Mouse (Mus musculus) kidney, adult 2 months (tissue): Measurements from ENCODE around the gene Capn10. TPM values are rescaled to one million over a fixed set of nuclear protein-coding genes. Genes with fewer than 3 reads are reported as not detected.

Experiments used
- DNase-seq: peaks from one replicate; pipeline ENCODE4 v3.0.0; 2021
- H3K27ac ChIP-seq: fragments of 200-500 bp; 2 replicates; pipeline ENCODE4 v1.5.1; 2012; ENCODE audit warnings: low read depth, low read length, control low read depth, inconsistent platforms; ENCODE audit not compliant: insufficient read depth
- H3K27me3 ChIP-seq: fragments of 200-500 bp; replicated peaks from 2 replicates; pipeline ENCODE4 v1.6.1; 2012; ENCODE audit warnings: mild to moderate bottlenecking, moderate library complexity, low read length, inconsistent platforms; ENCODE audit not compliant: control insufficient read depth, insufficient read depth
- H3K36me3 ChIP-seq: fragments of 200-500 bp; 2 replicates; pipeline ENCODE4 v1.6.1; 2012; ENCODE audit warnings: mild to moderate bottlenecking, moderate library complexity, low read length, inconsistent platforms; ENCODE audit not compliant: control insufficient read depth, insufficient read depth
- H3K4me1 ChIP-seq: fragments of 200-500 bp; 2 replicates; pipeline ENCODE4 v1.6.1; 2011; ENCODE audit warnings: low read length; ENCODE audit not compliant: control insufficient read depth, insufficient read depth
- H3K4me3 ChIP-seq: fragments of 200-500 bp; 2 replicates; pipeline ENCODE4 v1.5.1; 2011; ENCODE audit warnings: mild to moderate bottlenecking, low read depth, low read length, control low read depth; ENCODE audit not compliant: insufficient read depth
- CTCF ChIP-seq: fragments of 200-500 bp; conservative IDR thresholded peaks from 2 replicates; pipeline ENCODE4 v1.5.1; 2011; ENCODE audit warnings: low read depth, mild to moderate bottlenecking, control low read depth, low read length, moderate library complexity, mixed read lengths; ENCODE audit not compliant: insufficient read depth, insufficient read length
- POLR2A ChIP-seq: fragments of 200-500 bp; IDR thresholded peaks from one replicate; pipeline ENCODE4 v1.6.1; 2011; ENCODE audit warnings: low read depth, low read length, control low read depth
- WGBS: fragments of 180-500 bp; shearing (Covaris S2); methylation state at CpG from one replicate; pipeline ENCODE4 v1.1.7; 2018; 5-methylcytosine and 5-hydroxymethylcytosine counted together
- polyA plus RNA-seq: library from polyadenylated mRNA; depleted of rRNA; stranded (reverse); fragments of >200 nt; gene quantifications from 2 replicates; pipeline ENCODE4 v1.2.3, GENCODE M21; 2012; rRNA removed

Capn10 gene
- 38.9 and 46.2 TPM in 2 replicates for polyA plus RNA-seq

- Histone ChIP-seq H3K36me3 (no peaks in the 10 kb centered on the region), H3K27ac (peak within 1 kb of the TSS; percentile 84), H3K4me1 (peaks cover 14% of the 10 kb centered on the region; the same call in 1 of the 2 replicates), H3K4me3 (peak within 1 kb of the TSS; percentile 53), H3K27me3 (no peaks in the 10 kb centered on the region)
- peak; percentile 98 for DNase-seq
- under 1% methylated on average over 45 of the region's 45 CpGs for WGBS
- TF ChIP-seq POLR2A (peak; percentile 77), CTCF (0 out of 2 replicates have a peak, but pooled peaks have one; percentile 1)
Measured at GRCm38 (mm10) chr1:92934182-92934827, at the start of gene Capn10. Gene Capn10, plus strand, starts transcription at chr1:92934376.

- WGBS = 59% methylated on average over 7 of the region's 7 CpGs
- no peak overlapping the region for H3K4me3 ChIP-seq
- DNase-seq = no peak
Measured at GRCm38 (mm10) chr1:92888901-92889655, 45.1 kb upstream of the Capn10 start.

GRCm38 (mm10) chr1:92892791-92893190 is 41.4 kb upstream of the Capn10 start:
- 74% methylated on average over 3 of the region's 3 CpGs for WGBS
- H3K36me3 ChIP-seq = no peaks in the 10 kb centered on the region
- no peak overlapping the region for H3K4me3 ChIP-seq
- H3K4me1 ChIP-seq = no peaks in the 10 kb centered on the region
- TF ChIP-seq CTCF (no peak), POLR2A (no peak)
- no peak overlapping the region for H3K27ac ChIP-seq
- no peaks in the 10 kb centered on the region for H3K27me3 ChIP-seq
- no peak for DNase-seq

More at GRCm38 (mm10) chr1:92888901-92889655, 45.1 kb upstream of the Capn10 start:
- H3K4me1 ChIP-seq = no peaks in the 10 kb centered on the region
- TF ChIP-seq CTCF (no peak), POLR2A (no peak)
- no peaks in the 10 kb centered on the region for H3K27me3 ChIP-seq
- H3K36me3 ChIP-seq = no peaks in the 10 kb centered on the region
- no peak overlapping the region for H3K27ac ChIP-seq

- TF ChIP-seq CTCF (no peak), POLR2A (no peak)
- 71% methylated on average over 3 of the region's 3 CpGs for WGBS
Measured at GRCm38 (mm10) chr1:92893896-92894295, 40.3 kb upstream of the Capn10 start.

GRCm38 (mm10) chr1:92895089-92895488 is 39.1 kb upstream of the Capn10 start:
- no peak overlapping the region for H3K4me3 ChIP-seq
- H3K27ac ChIP-seq = no peak overlapping the region
- no peaks in the 10 kb centered on the region for H3K4me1 ChIP-seq
- TF ChIP-seq POLR2A = no peak
- TF ChIP-seq CTCF = peak; percentile 88
- no peaks in the 10 kb centered on the region for H3K36me3 ChIP-seq
- WGBS = 17% methylated on average over 3 of the region's 3 CpGs
- peak; percentile 75 for DNase-seq
- H3K27me3 ChIP-seq = no peaks in the 10 kb centered on the region

More at GRCm38 (mm10) chr1:92893896-92894295, 40.3 kb upstream of the Capn10 start:
- H3K27ac ChIP-seq = no peak overlapping the region
- no peak for DNase-seq
- no peaks in the 10 kb centered on the region for H3K4me1 ChIP-seq
- H3K36me3 ChIP-seq = no peaks in the 10 kb centered on the region
- H3K4me3 ChIP-seq = no peak overlapping the region
- H3K27me3 ChIP-seq = no peaks in the 10 kb centered on the region

GRCm38 (mm10) chr1:92902786-92903185 is 31.4 kb upstream of the Capn10 start, which contains the start of gene Ankmy1:
Gene Ankmy1, minus strand, starts transcription at chr1:92902906.
- peak; percentile 68 for DNase-seq
- TF ChIP-seq POLR2A (no peak), CTCF (no peak)
- Histone ChIP-seq H3K4me1 (peaks cover 9% of the 10 kb centered on the region), H3K36me3 (no peaks in the 10 kb centered on the region), H3K4me3 (no peak within 1 kb of the TSS), H3K27ac (no peak within 1 kb of the TSS), H3K27me3 (no peaks in the 10 kb centered on the region)
- 4% methylated on average over 15 of the region's 15 CpGs for WGBS

GRCm38 (mm10) chr1:92903627-92904026 is 30.5 kb upstream of the Capn10 start:
- H3K27me3 ChIP-seq = no peaks in the 10 kb centered on the region
- no peak overlapping the region for H3K27ac ChIP-seq
- no peak for DNase-seq
- H3K36me3 ChIP-seq = no peaks in the 10 kb centered on the region
- TF ChIP-seq POLR2A = no peak
- TF ChIP-seq CTCF = no peak
- H3K4me3 ChIP-seq = no peak overlapping the region
- peaks cover 13% of the 10 kb centered on the region for H3K4me1 ChIP-seq
- WGBS = 70% methylated on average over 4 of the region's 4 CpGs
